Mouse (Mus musculus): ENCODE results near the gene Gm10436.
"Not testable (repeated sequence)": the region's sequence is repeated elsewhere in the genome, so short reads cannot be mapped to it uniquely, and the experiment has no call there.

The Gm10436 gene

DNA sequence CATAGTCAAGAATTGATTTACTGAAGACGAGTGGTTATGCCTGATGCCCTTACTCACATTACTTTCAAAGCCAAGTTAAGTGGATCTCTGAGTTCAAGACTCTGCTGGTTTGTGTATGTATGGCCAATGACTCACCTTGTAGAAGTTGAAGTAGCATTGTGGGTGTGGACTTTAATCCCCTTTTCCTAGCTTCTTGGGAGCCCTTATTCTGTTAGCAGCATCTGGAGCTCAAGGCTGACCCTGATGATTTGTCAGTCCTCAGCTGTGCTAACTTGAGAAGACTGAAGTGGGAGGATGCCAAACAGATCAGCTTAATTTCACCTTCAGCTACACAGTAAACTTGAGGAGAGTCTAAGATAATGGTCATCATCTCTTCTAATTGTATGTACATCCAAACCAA is at the start of gene Gm10436:
Gene Gm10436 (minus strand): TSS at position 101 of the 400 bp plus-strand sequence.
- not testable (repeated sequence) for DNase-seq

DNA sequence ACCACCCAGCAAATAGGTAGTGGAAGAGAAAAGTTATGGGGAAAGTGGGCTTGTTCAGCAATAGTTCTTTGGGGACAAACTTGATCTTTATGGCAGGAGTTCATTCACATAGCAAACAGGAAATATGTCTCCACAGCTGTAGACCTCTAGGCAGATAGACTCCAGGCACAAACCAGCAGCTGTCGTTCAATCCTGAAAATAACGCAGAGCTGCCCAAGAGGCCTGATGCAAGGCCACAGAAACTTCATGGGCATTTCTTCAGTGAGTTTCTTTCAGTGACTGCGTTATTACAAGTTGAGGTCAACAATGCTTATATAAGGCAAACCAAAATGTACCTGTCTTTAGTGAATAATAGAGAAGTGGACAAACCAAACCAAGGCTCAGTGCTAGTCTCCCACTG is 37.5 kb upstream of the Gm10436 start:
- DNase-seq = no peak

DNA sequence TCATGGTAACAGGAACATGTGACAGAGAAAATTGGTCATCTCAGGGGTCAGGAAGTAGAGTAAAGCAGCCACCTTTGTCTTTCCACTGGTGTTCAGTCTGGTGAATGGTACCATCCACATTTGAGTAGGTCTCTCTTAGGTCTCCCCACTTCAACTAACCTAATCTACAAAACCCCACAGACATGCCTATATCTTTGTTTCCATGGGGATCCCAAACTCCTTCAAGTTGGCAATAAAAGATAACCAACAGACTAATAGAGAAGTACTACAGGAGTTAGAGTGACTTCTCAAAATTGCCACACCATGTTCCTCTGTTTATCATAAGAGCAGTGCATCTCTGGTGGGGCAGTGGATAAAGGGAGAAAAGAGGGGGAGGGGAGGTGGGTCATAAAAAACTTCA is 36.2 kb upstream of the Gm10436 start:
- DNase-seq = not testable (repeated sequence)

DNA sequence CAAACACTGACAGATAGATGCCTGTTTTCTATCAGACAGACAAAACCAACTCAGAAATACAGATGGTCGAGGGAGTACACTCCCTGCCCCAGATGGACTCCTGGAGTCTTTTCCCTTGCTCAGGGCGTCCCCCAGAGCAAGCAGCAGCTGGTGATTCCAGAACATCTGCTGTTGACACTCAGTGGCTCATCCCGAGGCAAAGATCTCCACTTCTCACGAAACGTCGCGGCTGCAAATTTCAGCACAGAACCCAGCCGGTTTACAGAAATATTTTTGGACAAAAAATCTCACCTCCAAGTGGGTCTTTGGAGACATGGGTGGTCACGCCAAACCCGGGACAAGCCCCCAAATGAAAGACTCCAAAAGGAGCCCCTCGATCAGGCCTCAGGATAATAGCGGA is 32.7 kb upstream of the Gm10436 start:
- DNase-seq = no peak

DNA sequence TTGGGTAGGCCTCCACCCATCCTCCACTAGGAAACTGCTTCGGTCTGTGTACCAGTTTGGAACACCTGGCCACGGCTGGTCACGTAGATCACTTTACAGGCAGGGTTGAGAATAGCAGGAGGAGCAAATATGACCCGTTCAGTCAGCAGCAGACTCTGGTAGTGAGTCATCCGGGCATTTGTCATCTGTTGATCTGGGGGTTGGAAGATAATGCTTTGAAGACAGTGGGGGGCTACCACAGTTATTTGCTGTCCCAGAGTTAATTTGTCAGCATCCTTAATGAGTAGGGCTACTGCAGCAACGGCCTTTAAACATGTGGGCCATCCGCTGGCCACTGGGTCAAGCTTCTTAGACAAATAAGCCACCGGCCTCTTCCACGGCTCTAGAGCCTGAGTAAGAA is 29.6 kb upstream of the Gm10436 start:
- DNase-seq = not testable (repeated sequence)

DNA sequence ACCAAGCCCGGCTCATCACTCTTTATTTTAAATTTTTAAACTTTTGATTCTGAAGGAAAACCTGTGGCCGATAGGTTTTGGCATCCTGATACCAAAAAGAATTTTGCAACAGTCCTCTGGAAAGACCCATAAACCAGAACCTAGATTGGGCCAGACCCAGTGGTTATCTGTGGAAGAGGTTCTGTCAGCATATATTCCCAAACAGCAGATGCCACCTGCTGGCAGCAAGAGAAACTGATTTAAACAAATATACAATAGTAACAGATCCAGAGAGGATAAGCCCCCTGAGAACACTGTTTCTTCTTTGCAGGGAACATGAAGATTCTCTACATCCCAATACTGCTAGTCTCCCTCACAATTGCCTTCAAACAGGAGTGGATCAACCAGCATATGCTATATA is 20.9 kb upstream of the Gm10436 start:
- DNase-seq = no peak

Data from lung, postnatal 4 days (tissue).